Mouse (Mus musculus): ENCODE measurements at regions not wholly inside any gene's neighbourhood (a gene's known extent, or its start where the extent isn't known, plus 50 kb on each side); places are given as distances from the start of the nearest gene placed in this dataset.
A peak's percentile ranks its signal among the peaks of the same experiment; 100 is the strongest.

DNA sequence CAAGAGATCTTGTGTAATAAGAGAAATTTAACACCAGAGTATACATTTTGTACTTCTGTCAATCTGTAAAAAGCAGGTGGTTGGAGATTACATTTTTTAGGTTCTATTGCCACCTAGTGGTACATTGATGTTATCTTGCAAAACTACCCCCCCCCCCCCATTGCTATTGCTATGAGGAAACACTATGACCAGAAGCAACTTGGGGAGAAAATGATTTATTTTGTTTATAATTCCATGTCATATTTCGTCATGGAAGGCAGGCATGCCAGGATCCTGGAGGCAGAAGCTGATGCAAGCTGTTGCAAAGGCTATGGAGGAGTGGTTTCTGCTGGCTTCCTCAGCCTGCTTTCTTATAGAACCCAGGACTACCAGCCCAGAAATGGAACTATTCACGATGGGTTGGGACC is 86.6 kb upstream of the Megf9 start:
- peak overlapping the region in 1 of 2 experiments; percentile 15; a peak in 1 of 4 replicates for H3K4me3 ChIP-seq (ENCODE audit: control insufficient read depth in 1 of 2, insufficient read depth in 1 of 2, low read depth in 2 of 2, low read length in 2 of 2)
- no peaks in the 10 kb centered on the region for H3K9me3 ChIP-seq (replicated peaks; ENCODE audit: insufficient read depth, low read length)
- no peak overlapping the region for H3K27ac ChIP-seq (ENCODE audit: control insufficient read depth, low read depth, low read length)
- no peaks in the 10 kb centered on the region; a peak in 1 of 4 replicates for H3K4me1 ChIP-seq (ENCODE audit: control insufficient read depth in 1 of 2, insufficient read depth in 2 of 2, low read length in 2 of 2)
- no peaks in the 10 kb centered on the region for H3K79me2 ChIP-seq (ENCODE audit: control insufficient read depth, insufficient read depth, low read length, poor library complexity)
- H3K27me3 ChIP-seq (ENCODE audit: control insufficient read depth in 1 of 2, insufficient read depth in 2 of 2, low read length in 2 of 2), result no peaks in the 10 kb centered on the region
- peak; percentile 24 for DNase-seq (ENCODE audit: low read depth, low spot score)
- TF ChIP-seq RCOR1 (IDR thresholded peaks at IDR 0.05; ENCODE audit: low read depth, low read length) (no peak), SMC3 (IDR thresholded peaks at IDR 0.05; ENCODE audit: low read depth, low read length) (peak; percentile 27), USF2 (IDR thresholded peaks at IDR 0.05; ENCODE audit: borderline replicate concordance in 1 of 2, insufficient read depth in 1 of 2, low read depth in 1 of 2, low read length in 2 of 2) (no peak), MAX (IDR thresholded peaks at IDR 0.05; ENCODE audit: low read length) (no peak), POLR2A (IDR thresholded peaks at IDR 0.05; ENCODE audit: control insufficient read depth in 1 of 2, insufficient read depth in 1 of 2, low read depth in 1 of 2, low read length in 2 of 2, poor library complexity in 1 of 2) (no peak), ZKSCAN1 (IDR thresholded peaks at IDR 0.05; ENCODE audit: low read depth, low read length) (no peak), CTCF (IDR thresholded peaks at IDR 0.05 in 2 of 3, conservative IDR thresholded peaks at IDR 0.05 in 1 of 3; ENCODE audit: control insufficient read depth in 1 of 3, insufficient read depth in 1 of 3, low read depth in 2 of 3, low read length in 3 of 3, poor library complexity in 1 of 3, severe bottlenecking in 1 of 3) (peak in 1 of 3 experiments; percentile 34; a peak in 2 of 6 replicates), CHD1 (IDR thresholded peaks at IDR 0.05; ENCODE audit: low read depth, low read length) (no peak), ETS1 (IDR thresholded peaks at IDR 0.05; ENCODE audit: low read depth, low read length) (no peak), RAD21 (IDR thresholded peaks at IDR 0.05; ENCODE audit: low read depth, low read length) (peak; percentile 49), USF1 (IDR thresholded peaks at IDR 0.05; ENCODE audit: low read depth, low read length) (no peak), JUND (IDR thresholded peaks at IDR 0.05; ENCODE audit: low read depth, low read length) (no peak), BHLHE40 (IDR thresholded peaks at IDR 0.05; ENCODE audit: borderline replicate concordance, low read depth, low read length) (no peak)
- H3K36me3 ChIP-seq (ENCODE audit: control insufficient read depth in 1 of 2, insufficient read depth in 2 of 2, low read length in 2 of 2), result no peaks in the 10 kb centered on the region
- no peak overlapping the region for H3K9ac ChIP-seq (ENCODE audit: control insufficient read depth, low read depth, low read length, poor library complexity, severe bottlenecking)

DNA sequence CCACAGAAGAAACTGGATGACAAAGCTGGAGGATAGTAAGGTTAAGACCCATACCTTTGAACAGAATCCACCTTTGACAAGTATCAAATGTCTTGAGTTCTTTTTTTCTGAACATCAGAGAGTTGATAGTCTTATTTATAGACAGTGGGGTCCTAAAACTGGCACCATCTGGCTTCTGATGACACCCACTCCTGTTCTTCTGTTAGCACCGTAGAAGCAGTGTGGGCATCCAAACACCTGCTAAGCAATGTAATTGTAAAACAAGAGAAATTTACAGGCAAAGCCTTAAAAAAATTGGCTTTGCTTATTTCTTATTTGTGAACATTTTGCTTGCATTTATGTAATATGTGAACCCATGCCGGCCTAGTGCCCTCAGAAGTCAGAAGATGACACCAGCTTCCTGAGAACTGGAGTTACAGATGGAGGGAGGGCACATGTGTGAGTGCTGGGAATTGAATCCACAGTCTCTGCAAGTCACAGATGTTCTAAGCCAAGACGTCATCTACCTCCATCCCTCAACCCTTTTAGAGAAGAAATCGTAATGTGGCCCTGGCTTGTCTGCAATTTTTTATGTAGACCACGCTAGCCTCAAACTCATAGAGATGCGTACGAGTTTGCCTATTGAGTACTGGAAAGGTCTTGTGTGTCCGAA is 85.0 kb upstream of the Megf9 start:
- TF ChIP-seq ETS1 (IDR thresholded peaks at IDR 0.05; ENCODE audit: low read depth, low read length), result no peak
- TF ChIP-seq MAX (IDR thresholded peaks at IDR 0.05; ENCODE audit: low read length), result no peak
- TF ChIP-seq RAD21 (IDR thresholded peaks at IDR 0.05; ENCODE audit: low read depth, low read length), result no peak
- TF ChIP-seq TCF12 (IDR thresholded peaks at IDR 0.05; ENCODE audit: low read depth, low read length), result no peak
- DNase-seq (ENCODE audit: low read depth, low spot score), result no peak
- Histone ChIP-seq H3K4me1 (ENCODE audit: control insufficient read depth in 1 of 2, insufficient read depth in 2 of 2, low read length in 2 of 2) (no peaks in the 10 kb centered on the region; a peak in 1 of 4 replicates), H3K27me3 (ENCODE audit: control insufficient read depth in 1 of 2, insufficient read depth in 2 of 2, low read length in 2 of 2) (no peaks in the 10 kb centered on the region), H3K4me3 (ENCODE audit: control insufficient read depth in 1 of 2, insufficient read depth in 1 of 2, low read depth in 2 of 2, low read length in 2 of 2) (no peak overlapping the region), H3K36me3 (ENCODE audit: control insufficient read depth in 1 of 2, insufficient read depth in 2 of 2, low read length in 2 of 2) (no peaks in the 10 kb centered on the region), H3K27ac (ENCODE audit: control insufficient read depth, low read depth, low read length) (no peak overlapping the region), H3K79me2 (ENCODE audit: control insufficient read depth, insufficient read depth, low read length, poor library complexity) (no peaks in the 10 kb centered on the region), H3K9me3 (replicated peaks; ENCODE audit: insufficient read depth, low read length) (no peaks in the 10 kb centered on the region), H3K9ac (ENCODE audit: control insufficient read depth, low read depth, low read length, poor library complexity, severe bottlenecking) (no peak overlapping the region)
